Mouse (Mus musculus): ENCODE results near the gene 1810024B03Rik.
A peak's percentile ranks its signal among the peaks of the same experiment; 100 is the strongest.
"Not testable (repeated sequence)": the region's sequence is repeated elsewhere in the genome, so short reads cannot be mapped to it uniquely, and the experiment has no call there.

The 1810024B03Rik gene

GRCm38 (mm10) chr2:127207547-127208451 lies at the start of gene 1810024B03Rik, which contains the start of gene Snrnp200:
Gene 1810024B03Rik (minus strand): TSS chr2:127208280.
Gene Snrnp200 (plus strand): TSS chr2:127208386.
- DNase-seq: peak; percentile 94

- no peak for DNase-seq
Measured at GRCm38 (mm10) chr2:127255294-127255693, 47.2 kb upstream of the 1810024B03Rik start.

GRCm38 (mm10) chr2:127254604-127255134 lies 46.6 kb upstream of the 1810024B03Rik start:
- no peak for DNase-seq

GRCm38 (mm10) chr2:127252787-127253186 lies 44.7 kb upstream of the 1810024B03Rik start:
- no peak for DNase-seq

- no peak for DNase-seq
Measured at GRCm38 (mm10) chr2:127251880-127252527, 43.9 kb upstream of the 1810024B03Rik start.

GRCm38 (mm10) chr2:127251457-127251856 lies 43.4 kb upstream of the 1810024B03Rik start:
- no peak for DNase-seq

GRCm38 (mm10) chr2:127250291-127251008 lies 42.4 kb upstream of the 1810024B03Rik start:
- DNase-seq: no peak

GRCm38 (mm10) chr2:127248334-127249004 lies 40.4 kb upstream of the 1810024B03Rik start:
- peak; percentile 52 for DNase-seq

GRCm38 (mm10) chr2:127247592-127248333 lies 39.7 kb upstream of the 1810024B03Rik start, which contains the start of the genes Ciao1 and Tmem127:
Gene Ciao1 (minus strand): TSS chr2:127247816.
Gene Tmem127 (plus strand): TSS chr2:127247908.
- peak; percentile 95 for DNase-seq

GRCm38 (mm10) chr2:127240065-127240464 lies 32.0 kb upstream of the 1810024B03Rik start:
- no peak for DNase-seq

- no peak for DNase-seq
Measured at GRCm38 (mm10) chr2:127237897-127238610, 30.0 kb upstream of the 1810024B03Rik start.

- DNase-seq: no peak
Measured at GRCm38 (mm10) chr2:127225261-127225660, 17.2 kb upstream of the 1810024B03Rik start.

- DNase-seq: no peak
Measured at GRCm38 (mm10) chr2:127217746-127218145, 9.7 kb upstream of the 1810024B03Rik start.

- no peak for DNase-seq
Measured at GRCm38 (mm10) chr2:127210701-127211100, 2.6 kb upstream of the 1810024B03Rik start.

GRCm38 (mm10) chr2:127208452-127208769 lies 331 bp upstream of the 1810024B03Rik start:
- DNase-seq: no peak

- DNase-seq: no peak
Measured at GRCm38 (mm10) chr2:127206916-127207315, 1.2 kb downstream of the 1810024B03Rik start.

- not testable (repeated sequence) for DNase-seq
Measured at GRCm38 (mm10) chr2:127205936-127206335, 2.1 kb downstream of the 1810024B03Rik start.

GRCm38 (mm10) chr2:127204932-127205331 lies 3.1 kb downstream of the 1810024B03Rik start:
- DNase-seq: peak; percentile 62

GRCm38 (mm10) chr2:127189574-127189973 lies 18.5 kb downstream of the 1810024B03Rik start:
- DNase-seq: no peak

- DNase-seq: peak; percentile 80
Measured at GRCm38 (mm10) chr2:127182598-127183381, 25.3 kb downstream of the 1810024B03Rik start.
